Mouse (Mus musculus) bone marrow, adult 2 months (tissue): ENCODE results near the gene Enho.

Experiments
- CTCF ChIP-seq: fragments of 200-500 bp; IDR thresholded peaks from 2 replicates; pipeline ENCODE4 v1.5.1; 2011; ENCODE audit warnings: low read length, control low read depth; ENCODE audit not compliant: control insufficient read depth, insufficient read depth
- POLR2A ChIP-seq: fragments of 200-500 bp; IDR thresholded peaks from 2 replicates; pipeline ENCODE4 v1.6.1; 2011; ENCODE audit warnings: low read depth, mild to moderate bottlenecking, control low read depth, low read length, borderline replicate concordance; ENCODE audit not compliant: control insufficient read depth

GRCm38 (mm10) chr4:41614156-41614555 lies 26.0 kb downstream of the Enho start:
- TF ChIP-seq POLR2A: no peak
- TF ChIP-seq CTCF: peak; percentile 82
